Mouse (Mus musculus): ENCODE measurements around the gene Mamld1. TPM values are rescaled to one million over a fixed set of nuclear protein-coding genes. Genes with fewer than 3 reads are reported as not detected.
A peak's percentile ranks its signal among the peaks of the same experiment; 100 is the strongest.

The Mamld1 gene
- polyA plus RNA-seq, 1 experiment from 2014 or later: 8.6 TPM

- Histone ChIP-seq H3K4me2 (ENCODE audit: low read length) (no peak overlapping the region), H3K27me3 (ENCODE audit: control insufficient read depth, insufficient read depth, low read length) (no peaks in the 10 kb centered on the region), H3K4me1 (ENCODE audit: control insufficient read depth, insufficient read depth, low read length) (no peaks in the 10 kb centered on the region), H3K9ac (replicated peaks; ENCODE audit: low read length) (no peak overlapping the region), H3K27ac (replicated peaks; ENCODE audit: low read depth, low read length) (no peak overlapping the region), H3K9me3 (ENCODE audit: control insufficient read depth, low read length) (no peaks in the 10 kb centered on the region), H3K4me3 (replicated peaks; ENCODE audit: low read depth, low read length) (no peak overlapping the region), H3K36me3 (ENCODE audit: control insufficient read depth, insufficient read depth, low read length) (no peaks in the 10 kb centered on the region)
- DNase-seq (no peak), ATAC-seq (ENCODE audit: low FRiP score, low TSS enrichment) (no peak)
- WGBS: 61% methylated on average over 2 of the region's 2 CpGs
Observed at GRCm38 (mm10) chrX:71110333-71110732, 60.3 kb downstream of the Mamld1 start.

GRCm38 (mm10) chrX:71122359-71123293, 72.6 kb downstream of the Mamld1 start:
- no peak for ATAC-seq (ENCODE audit: low FRiP score, low TSS enrichment)
- no peaks in the 10 kb centered on the region for H3K9me3 ChIP-seq (ENCODE audit: control insufficient read depth, low read length)
- no peak overlapping the region for H3K4me2 ChIP-seq (ENCODE audit: low read length)
- no peak overlapping the region for H3K27ac ChIP-seq (replicated peaks; ENCODE audit: low read depth, low read length)
- H3K36me3 ChIP-seq (ENCODE audit: control insufficient read depth, insufficient read depth, low read length): no peaks in the 10 kb centered on the region
- H3K27me3 ChIP-seq (ENCODE audit: control insufficient read depth, insufficient read depth, low read length): no peaks in the 10 kb centered on the region
- H3K4me3 ChIP-seq (replicated peaks; ENCODE audit: low read depth, low read length): no peak overlapping the region
- DNase-seq: no peak
- 70% methylated on average over 4 of the region's 4 CpGs for WGBS
- H3K9ac ChIP-seq (replicated peaks; ENCODE audit: low read length): no peak overlapping the region
- no peaks in the 10 kb centered on the region for H3K4me1 ChIP-seq (ENCODE audit: control insufficient read depth, insufficient read depth, low read length)

GRCm38 (mm10) chrX:71125013-71125412, 75.0 kb downstream of the Mamld1 start:
- H3K4me3 ChIP-seq (replicated peaks; ENCODE audit: low read depth, low read length): no peak overlapping the region
- no peak overlapping the region for H3K27ac ChIP-seq (replicated peaks; ENCODE audit: low read depth, low read length)
- H3K9ac ChIP-seq (replicated peaks; ENCODE audit: low read length): no peak overlapping the region
- H3K27me3 ChIP-seq (ENCODE audit: control insufficient read depth, insufficient read depth, low read length): no peaks in the 10 kb centered on the region
- ATAC-seq (ENCODE audit: low FRiP score, low TSS enrichment) (no peak), DNase-seq (no peak)
- H3K9me3 ChIP-seq (ENCODE audit: control insufficient read depth, low read length): no peaks in the 10 kb centered on the region
- no peaks in the 10 kb centered on the region for H3K36me3 ChIP-seq (ENCODE audit: control insufficient read depth, insufficient read depth, low read length)
- 85% methylated on average over 7 of the region's 7 CpGs for WGBS
- no peaks in the 10 kb centered on the region for H3K4me1 ChIP-seq (ENCODE audit: control insufficient read depth, insufficient read depth, low read length)
- no peak overlapping the region for H3K4me2 ChIP-seq (ENCODE audit: low read length)

- no peaks in the 10 kb centered on the region for H3K36me3 ChIP-seq (ENCODE audit: control insufficient read depth, insufficient read depth, low read length)
- no peaks in the 10 kb centered on the region for H3K4me1 ChIP-seq (ENCODE audit: control insufficient read depth, insufficient read depth, low read length)
- no peak overlapping the region for H3K4me3 ChIP-seq (replicated peaks; ENCODE audit: low read depth, low read length)
- no peak overlapping the region for H3K27ac ChIP-seq (replicated peaks; ENCODE audit: low read depth, low read length)
- DNase-seq: peak; percentile 3
- H3K9me3 ChIP-seq (ENCODE audit: control insufficient read depth, low read length): no peaks in the 10 kb centered on the region
- ATAC-seq (ENCODE audit: low FRiP score, low TSS enrichment): no peak
- H3K9ac ChIP-seq (replicated peaks; ENCODE audit: low read length): no peak overlapping the region
- H3K4me2 ChIP-seq (ENCODE audit: low read length): no peak overlapping the region
- H3K27me3 ChIP-seq (ENCODE audit: control insufficient read depth, insufficient read depth, low read length): no peaks in the 10 kb centered on the region
Observed at GRCm38 (mm10) chrX:71131464-71131863, 81.4 kb downstream of the Mamld1 start.

GRCm38 (mm10) chrX:71141390-71141789, 91.3 kb downstream of the Mamld1 start:
- Histone ChIP-seq H3K27ac (replicated peaks; ENCODE audit: low read depth, low read length) (no peak overlapping the region), H3K36me3 (ENCODE audit: control insufficient read depth, insufficient read depth, low read length) (no peaks in the 10 kb centered on the region), H3K4me2 (ENCODE audit: low read length) (no peak overlapping the region), H3K9ac (replicated peaks; ENCODE audit: low read length) (no peak overlapping the region), H3K4me3 (replicated peaks; ENCODE audit: low read depth, low read length) (no peak overlapping the region), H3K9me3 (ENCODE audit: control insufficient read depth, low read length) (no peaks in the 10 kb centered on the region), H3K4me1 (ENCODE audit: control insufficient read depth, insufficient read depth, low read length) (no peaks in the 10 kb centered on the region), H3K27me3 (ENCODE audit: control insufficient read depth, insufficient read depth, low read length) (no peaks in the 10 kb centered on the region)
- no peak for ATAC-seq (ENCODE audit: low FRiP score, low TSS enrichment)
- 85% methylated on average over 2 of the region's 2 CpGs for WGBS
- no peak for DNase-seq

- DNase-seq (no peak), ATAC-seq (ENCODE audit: low FRiP score, low TSS enrichment) (no peak)
- Histone ChIP-seq H3K27me3 (ENCODE audit: control insufficient read depth, insufficient read depth, low read length) (no peaks in the 10 kb centered on the region), H3K4me3 (replicated peaks; ENCODE audit: low read depth, low read length) (no peak overlapping the region), H3K4me1 (ENCODE audit: control insufficient read depth, insufficient read depth, low read length) (no peaks in the 10 kb centered on the region), H3K9ac (replicated peaks; ENCODE audit: low read length) (no peak overlapping the region), H3K4me2 (ENCODE audit: low read length) (no peak overlapping the region), H3K27ac (replicated peaks; ENCODE audit: low read depth, low read length) (no peak overlapping the region), H3K36me3 (ENCODE audit: control insufficient read depth, insufficient read depth, low read length) (0 out of 2 replicates have a peak, but pooled peaks cover 3% of the 10 kb centered on the region), H3K9me3 (ENCODE audit: control insufficient read depth, low read length) (no peaks in the 10 kb centered on the region)
- WGBS: 33% methylated on average over 1 of the region's 1 CpGs
Observed at GRCm38 (mm10) chrX:71149441-71150050, 99.5 kb downstream of the Mamld1 start.

GRCm38 (mm10) chrX:71150551-71151001, 100.5 kb downstream of the Mamld1 start:
- DNase-seq (peak; percentile 8), ATAC-seq (ENCODE audit: low FRiP score, low TSS enrichment) (no peak)
- H3K4me2 ChIP-seq (ENCODE audit: low read length): no peak overlapping the region
- H3K27me3 ChIP-seq (ENCODE audit: control insufficient read depth, insufficient read depth, low read length): no peaks in the 10 kb centered on the region
- H3K27ac ChIP-seq (replicated peaks; ENCODE audit: low read depth, low read length): no peak overlapping the region
- H3K4me1 ChIP-seq (ENCODE audit: control insufficient read depth, insufficient read depth, low read length): no peaks in the 10 kb centered on the region
- H3K36me3 ChIP-seq (ENCODE audit: control insufficient read depth, insufficient read depth, low read length): 0 out of 2 replicates have a peak, but pooled peaks cover 3% of the 10 kb centered on the region
- no peak overlapping the region for H3K9ac ChIP-seq (replicated peaks; ENCODE audit: low read length)
- 86% methylated on average over 4 of the region's 4 CpGs for WGBS
- no peaks in the 10 kb centered on the region for H3K9me3 ChIP-seq (ENCODE audit: control insufficient read depth, low read length)
- H3K4me3 ChIP-seq (replicated peaks; ENCODE audit: low read depth, low read length): no peak overlapping the region

GRCm38 (mm10) chrX:71181526-71181925, 131.5 kb downstream of the Mamld1 start:
- no peak overlapping the region for H3K4me3 ChIP-seq (replicated peaks; ENCODE audit: low read depth, low read length)
- H3K27ac ChIP-seq (replicated peaks; ENCODE audit: low read depth, low read length): no peak overlapping the region
- H3K4me1 ChIP-seq (ENCODE audit: control insufficient read depth, insufficient read depth, low read length): no peaks in the 10 kb centered on the region
- no peaks in the 10 kb centered on the region for H3K27me3 ChIP-seq (ENCODE audit: control insufficient read depth, insufficient read depth, low read length)
- H3K4me2 ChIP-seq (ENCODE audit: low read length): no peak overlapping the region
- WGBS: 92% methylated on average over 3 of the region's 3 CpGs
- no peak overlapping the region for H3K9ac ChIP-seq (replicated peaks; ENCODE audit: low read length)
- no peaks in the 10 kb centered on the region for H3K9me3 ChIP-seq (ENCODE audit: control insufficient read depth, low read length)
- ATAC-seq (ENCODE audit: low FRiP score, low TSS enrichment) (no peak), DNase-seq (no peak)
- H3K36me3 ChIP-seq (ENCODE audit: control insufficient read depth, insufficient read depth, low read length): no peaks in the 10 kb centered on the region
